Mouse (Mus musculus) T-helper 1 cell (primary cell): ENCODE results near the gene Tbx4.

ENCODE experiments used
- in situ Hi-C: fragments of 300-600 bp; cut with MboI, MseI; formaldehyde crosslinking; loops from one replicate; pipeline ENCODE4 v1.15.1; 2025; ENCODE audit warnings: high pct_unique_total_duplicates

The Tbx4 gene

GRCm38 (mm10) chr11:85885665-85886428 is at the start of gene Tbx4:
TSS of gene Tbx4 (plus strand) at chr11:85886422.
- in situ Hi-C loops: loop anchor here (5.0 to 25.0 kb wide), 3 partner anchors 59 to 526 kb away; no protein-coding TSS in a partner anchor

GRCm38 (mm10) chr11:85836523-85837290 is 49.5 kb upstream of the Tbx4 start:
- in situ Hi-C loops: no loop called here

- in situ Hi-C loops: no loop called here
Observed at GRCm38 (mm10) chr11:85837291-85837647, 49.0 kb upstream of the Tbx4 start.

- in situ Hi-C loops: no loop called here
Observed at GRCm38 (mm10) chr11:85837648-85838423, 48.4 kb upstream of the Tbx4 start.

- in situ Hi-C loops: no loop called here
Observed at GRCm38 (mm10) chr11:85838424-85839257, 47.6 kb upstream of the Tbx4 start.

- in situ Hi-C loops: no loop called here
Observed at GRCm38 (mm10) chr11:85839258-85840030, 46.8 kb upstream of the Tbx4 start.

GRCm38 (mm10) chr11:85840031-85840802 is 46.0 kb upstream of the Tbx4 start:
- in situ Hi-C loops: no loop called here

GRCm38 (mm10) chr11:85840803-85841145 is 45.4 kb upstream of the Tbx4 start:
- in situ Hi-C loops: no loop called here

- in situ Hi-C loops: no loop called here
Observed at GRCm38 (mm10) chr11:85841211-85841681, 45.0 kb upstream of the Tbx4 start.

- in situ Hi-C loops: no loop called here
Observed at GRCm38 (mm10) chr11:85841980-85842379, 44.2 kb upstream of the Tbx4 start.

GRCm38 (mm10) chr11:85842596-85843346 is 43.5 kb upstream of the Tbx4 start:
- in situ Hi-C loops: no loop called here

GRCm38 (mm10) chr11:85843347-85843692 is 42.9 kb upstream of the Tbx4 start:
- in situ Hi-C loops: no loop called here

GRCm38 (mm10) chr11:85844144-85844965 is 41.9 kb upstream of the Tbx4 start:
- in situ Hi-C loops: no loop called here

- in situ Hi-C loops: no loop called here
Observed at GRCm38 (mm10) chr11:85844971-85845370, 41.3 kb upstream of the Tbx4 start.

GRCm38 (mm10) chr11:85845921-85846320 is 40.3 kb upstream of the Tbx4 start:
- in situ Hi-C loops: no loop called here

- in situ Hi-C loops: no loop called here
Observed at GRCm38 (mm10) chr11:85846509-85846908, 39.7 kb upstream of the Tbx4 start.

GRCm38 (mm10) chr11:85849037-85849436 is 37.2 kb upstream of the Tbx4 start:
- in situ Hi-C loops: no loop called here

GRCm38 (mm10) chr11:85850233-85850632 is 36.0 kb upstream of the Tbx4 start, which contains the start of gene Gm11444:
TSS of gene Gm11444 (minus strand) at chr11:85850333.
- in situ Hi-C loops: loop anchor here (5.0 kb wide), 2 partner anchors 137 to 322 kb away; no protein-coding TSS in a partner anchor
